Comparison of ENCODE assay signal across 8 mouse cellular contexts in genomic region chr8:113634670-113635591, GRCm38 (mm10). TPM values are rescaled to one million over a fixed set of nuclear protein-coding genes. Genes with fewer than 3 reads are reported as not detected.
A peak's percentile ranks its signal among the peaks of the same experiment; 100 is the strongest.
DNase-seq lines count a peak whose midpoint lies in the region; ATAC-seq and TF ChIP-seq lines count a peak whose summit lies in the region.

Gene Mon1b (plus strand): TSS chr8:113635587.

- TF ChIP-seq POLR2A in bone marrow macrophage, adult 2 months (IDR thresholded peaks at IDR 0.05; ENCODE audit: borderline replicate concordance, low read depth, low read length) = 0 out of 2 replicates have a peak, but pooled peaks have one; percentile 45
- TF ChIP-seq POLR2A in embryonic fibroblast, embryonic 13.5 days (IDR thresholded peaks at IDR 0.05; ENCODE audit: low read depth, low read length) = peak; percentile 52

- H3K27ac ChIP-seq in bone marrow macrophage, adult 2 months (ENCODE audit: insufficient read depth, low read depth, low read length) = peak within 1 kb of the TSS; percentile 94
- H3K27ac ChIP-seq in embryonic fibroblast, embryonic 13.5 days (ENCODE audit: insufficient read depth, low read length) = peak within 1 kb of the TSS; percentile 85
- peak within 1 kb of the TSS; percentile 91 for H3K27ac ChIP-seq in kidney, embryonic 14.5 days (ENCODE audit: low read depth, low read length)
- peak within 1 kb of the TSS; percentile 96 for H3K27ac ChIP-seq in limb, embryonic 15.5 days

- no peaks in the 10 kb centered on the region for H3K27me3 ChIP-seq in kidney, embryonic 14.5 days (ENCODE audit: control insufficient read depth, insufficient read depth, low read length)
- H3K27me3 ChIP-seq in limb, embryonic 15.5 days = no peaks in the 10 kb centered on the region

- H3K9ac ChIP-seq in kidney, embryonic 14.5 days (ENCODE audit: low read depth, low read length) = peak within 1 kb of the TSS; percentile 66
- H3K9ac ChIP-seq in limb, embryonic 15.5 days = peak within 1 kb of the TSS; percentile 66

- peak; percentile 99 for ATAC-seq in kidney, embryonic 14.5 days (ENCODE audit: low FRiP score, low TSS enrichment)
- ATAC-seq in limb, embryonic 15.5 days (ENCODE audit: insufficient number of reproducible peaks, low FRiP score, low TSS enrichment, low read depth) = peak; percentile 98

- peaks cover 6% of the 10 kb centered on the region for H3K4me1 ChIP-seq in bone marrow macrophage, adult 2 months (ENCODE audit: control insufficient read depth, insufficient read depth, low read length)
- no peaks in the 10 kb centered on the region for H3K4me1 ChIP-seq in embryonic fibroblast, embryonic 13.5 days (ENCODE audit: control insufficient read depth, insufficient read depth, low read length)
- H3K4me1 ChIP-seq in kidney, embryonic 14.5 days (ENCODE audit: control insufficient read depth, insufficient read depth, low read length) = no peaks in the 10 kb centered on the region
- peaks cover 16% of the 10 kb centered on the region for H3K4me1 ChIP-seq in limb, embryonic 15.5 days

- no peak for TF ChIP-seq CTCF in bone marrow macrophage, adult 2 months (IDR thresholded peaks at IDR 0.05; ENCODE audit: low read depth, low read length)
- TF ChIP-seq CTCF in embryonic fibroblast, embryonic 13.5 days (IDR thresholded peaks at IDR 0.05; ENCODE audit: borderline replicate concordance, insufficient read depth, low read length) = no peak

- peaks cover 14% of the 10 kb centered on the region for H3K36me3 ChIP-seq in kidney, embryonic 14.5 days (ENCODE audit: control insufficient read depth, insufficient read depth, low read length)
- H3K36me3 ChIP-seq in limb, embryonic 15.5 days = peaks cover 22% of the 10 kb centered on the region

- peak; percentile 98 for DNase-seq in A20 (ENCODE audit: low read depth, low spot score)
- DNase-seq in heart, adult 9 months (ENCODE audit: low spot score in 2 of 2) = peak; percentile 99 to 100
- DNase-seq in monocyte, adult 2 months (ENCODE audit: low read depth in 1 of 2, low spot score in 2 of 2) = peak; percentile 91 to 97
- DNase-seq in spleen, postnatal 36 days (ENCODE audit: low spot score in 2 of 2) = peak; percentile 96 to 97

- under 1% methylated on average over 42 of the region's 42 CpGs for WGBS in kidney, embryonic 14.5 days
- under 1% methylated on average over 42 of the region's 42 CpGs for WGBS in limb, embryonic 15.5 days

- peak within 1 kb of the TSS; percentile 74 for H3K4me2 ChIP-seq in kidney, embryonic 14.5 days (replicated peaks; ENCODE audit: low read depth, low read length)
- peak within 1 kb of the TSS; percentile 94 for H3K4me2 ChIP-seq in limb, embryonic 15.5 days

- H3K9me3 ChIP-seq in kidney, embryonic 14.5 days (ENCODE audit: control insufficient read depth, low read length) = no peaks in the 10 kb centered on the region
- H3K9me3 ChIP-seq in limb, embryonic 15.5 days = no peaks in the 10 kb centered on the region

- peak within 1 kb of the TSS; percentile 84 for H3K4me3 ChIP-seq in bone marrow macrophage, adult 2 months (ENCODE audit: insufficient read depth, low read length)
- peak within 1 kb of the TSS; percentile 70 for H3K4me3 ChIP-seq in embryonic fibroblast, embryonic 13.5 days (ENCODE audit: insufficient read depth, low read length)
- peak within 1 kb of the TSS; percentile 55 for H3K4me3 ChIP-seq in kidney, embryonic 14.5 days (ENCODE audit: low read length)
- H3K4me3 ChIP-seq in limb, embryonic 15.5 days = peak within 1 kb of the TSS; percentile 84

RNA-seq across cellular contexts. Expression of gene Mon1b, which starts in this region (rescaled TPM):
- 14.9 and 15.7 TPM in 2 replicates for polyA plus RNA-seq in bone marrow macrophage, adult 2 months (2012; ENCODE audit: insufficient read depth, insufficient read length, missing spikeins)
- 8.9 and 9.0 TPM in 2 replicates for polyA plus RNA-seq in embryonic fibroblast, embryonic 13.5 days (2011; ENCODE audit: insufficient read length, low read depth, missing spikeins)
- polyA plus RNA-seq in kidney, embryonic 14.5 days (2014; fragmentation: Nextera tagmentation; extraction: Ambion mirVana) = 5.5 and 9.3 TPM in 2 replicates
- polyA plus RNA-seq in limb, embryonic 15.5 days (2015; fragmentation: Nextera tagmentation; extraction: Ambion mirVana) = 7.9 and 8.2 TPM in 2 replicates

Comparison
In these comparisons a context has a peak if more than half of its experiments do, and no peak if none do; other contexts are left out.
1. Peak in every context shown above with its lines: DNase-seq, ATAC-seq, H3K4me3 ChIP-seq and H3K27ac ChIP-seq.